Mouse (Mus musculus): Measurements from ENCODE around the gene BC067074. TPM values are rescaled to one million over a fixed set of nuclear protein-coding genes. Genes with fewer than 3 reads are reported as not detected.

The BC067074 gene
- total RNA-seq, 1 experiment: 4.1 TPM

DNA sequence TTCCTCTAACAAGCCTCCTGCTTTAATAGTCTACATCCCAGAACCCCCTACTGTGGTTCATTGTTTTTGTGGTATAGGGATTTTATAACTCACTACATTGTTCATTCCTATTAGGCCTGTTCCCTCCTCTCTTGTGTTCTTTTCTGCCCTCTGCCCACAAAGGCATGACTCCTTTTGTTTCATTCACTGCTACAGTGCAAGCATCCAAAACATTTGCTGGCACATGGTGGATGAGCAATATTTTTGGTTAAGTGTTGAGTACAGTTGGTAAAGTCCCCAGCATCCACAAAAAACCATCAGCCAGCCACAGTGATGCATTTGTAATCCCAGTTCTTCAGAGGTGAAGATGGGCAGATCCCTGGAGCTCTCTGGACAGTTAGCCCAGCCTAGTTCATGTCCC is 48.2 kb downstream of the BC067074 start:
- H3K4me1 ChIP-seq (ENCODE audit: control insufficient read depth in 2 of 2, insufficient read depth in 2 of 2, low read length in 2 of 2, poor library complexity in 1 of 2): peaks cover 0 to 3% of the 10 kb centered on the region in 2 experiments; a peak in 1 of 4 replicates
- H3K27ac ChIP-seq (ENCODE audit: insufficient read depth, low read depth, low read length, poor library complexity, severe bottlenecking): no peak overlapping the region
- TF ChIP-seq CHD2 (IDR thresholded peaks at IDR 0.05; ENCODE audit: low read depth, low read length): no peak
- no peak for TF ChIP-seq ZC3H11A (IDR thresholded peaks at IDR 0.05; ENCODE audit: borderline replicate concordance, low read depth, low read length)
- no peak for TF ChIP-seq HCFC1 (IDR thresholded peaks at IDR 0.05; ENCODE audit: borderline replicate concordance, insufficient read depth, low read length)
- TF ChIP-seq ZNF384 (IDR thresholded peaks at IDR 0.05; ENCODE audit: low read depth, low read length): no peak
- no peak for TF ChIP-seq MAFK (IDR thresholded peaks at IDR 0.05; ENCODE audit: insufficient read depth, low read depth, low read length)
- H3K9ac ChIP-seq (ENCODE audit: insufficient read depth, low read depth, low read length, poor library complexity, severe bottlenecking): no peak overlapping the region
- no peak overlapping the region for H3K4me3 ChIP-seq (ENCODE audit: insufficient read depth in 1 of 2, low read depth in 1 of 2, low read length in 2 of 2, poor library complexity in 1 of 2, severe bottlenecking in 1 of 2)
- H3K9me3 ChIP-seq (ENCODE audit: control insufficient read depth, insufficient read depth, low read depth, low read length): no peaks in the 10 kb centered on the region
- in situ Hi-C loops (cut with MboI; ENCODE audit: low sequenced_read_pairs in 2 of 2, unreplicated experiment in 2 of 2): loop anchor here (25.0 kb wide), 1 partner anchor 296 kb away; no protein-coding TSS in a partner anchor
- H3K36me3 ChIP-seq (ENCODE audit: control insufficient read depth, insufficient read depth, low read length, poor library complexity, severe bottlenecking): no peaks in the 10 kb centered on the region
- DNase-seq (ENCODE audit: low read depth, low spot score): no peak

DNA sequence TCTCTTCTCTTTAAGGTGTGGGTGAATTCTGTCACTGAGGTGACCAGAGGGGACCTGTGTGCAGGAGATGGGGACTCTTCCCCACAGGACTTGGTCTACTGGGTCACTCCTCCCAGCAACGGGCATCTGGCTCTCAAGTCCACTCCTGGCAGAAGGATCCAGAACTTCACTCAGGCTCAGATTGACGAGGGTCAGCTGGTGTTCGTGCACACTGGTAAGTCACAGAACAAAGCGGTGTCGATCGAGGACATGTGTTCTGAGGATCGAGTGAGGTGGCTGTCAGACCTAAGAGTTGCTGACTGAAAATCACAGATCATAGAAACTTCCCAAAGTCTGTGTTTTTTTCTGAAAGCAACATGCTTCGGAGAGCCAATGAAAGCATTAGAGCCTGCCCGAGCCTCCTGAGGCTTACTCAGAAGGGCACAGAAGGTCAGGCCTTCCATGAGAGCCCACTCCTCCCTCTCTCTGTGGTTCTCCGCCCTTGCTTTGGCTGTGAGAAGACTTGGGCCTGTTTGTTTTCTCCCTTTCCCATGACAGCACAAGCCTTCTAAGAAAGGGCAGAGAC is 49.5 kb downstream of the BC067074 start:
- H3K9me3 ChIP-seq (ENCODE audit: control insufficient read depth, insufficient read depth, low read depth, low read length): no peaks in the 10 kb centered on the region
- DNase-seq (ENCODE audit: low read depth, low spot score): no peak
- in situ Hi-C loops (cut with MboI; ENCODE audit: low sequenced_read_pairs in 2 of 2, unreplicated experiment in 2 of 2): loop anchor here (25.0 kb wide), 1 partner anchor 295 kb away; no protein-coding TSS in a partner anchor
- no peak overlapping the region for H3K4me3 ChIP-seq (ENCODE audit: insufficient read depth in 1 of 2, low read depth in 1 of 2, low read length in 2 of 2, poor library complexity in 1 of 2, severe bottlenecking in 1 of 2)
- H3K27ac ChIP-seq (ENCODE audit: insufficient read depth, low read depth, low read length, poor library complexity, severe bottlenecking): no peak overlapping the region
- no peaks in the 10 kb centered on the region for H3K36me3 ChIP-seq (ENCODE audit: control insufficient read depth, insufficient read depth, low read length, poor library complexity, severe bottlenecking)
- TF ChIP-seq ZNF384 (IDR thresholded peaks at IDR 0.05; ENCODE audit: low read depth, low read length) (no peak), MAFK (IDR thresholded peaks at IDR 0.05; ENCODE audit: insufficient read depth, low read depth, low read length) (no peak), CHD2 (IDR thresholded peaks at IDR 0.05; ENCODE audit: low read depth, low read length) (no peak), ZC3H11A (IDR thresholded peaks at IDR 0.05; ENCODE audit: borderline replicate concordance, low read depth, low read length) (no peak), HCFC1 (IDR thresholded peaks at IDR 0.05; ENCODE audit: borderline replicate concordance, insufficient read depth, low read length) (no peak)
- H3K9ac ChIP-seq (ENCODE audit: insufficient read depth, low read depth, low read length, poor library complexity, severe bottlenecking): no peak overlapping the region
- 0 out of 4 replicates have a peak, but pooled peaks cover 0 to 2% of the 10 kb centered on the region in 2 experiments for H3K4me1 ChIP-seq (ENCODE audit: control insufficient read depth in 2 of 2, insufficient read depth in 2 of 2, low read length in 2 of 2, poor library complexity in 1 of 2)

DNA sequence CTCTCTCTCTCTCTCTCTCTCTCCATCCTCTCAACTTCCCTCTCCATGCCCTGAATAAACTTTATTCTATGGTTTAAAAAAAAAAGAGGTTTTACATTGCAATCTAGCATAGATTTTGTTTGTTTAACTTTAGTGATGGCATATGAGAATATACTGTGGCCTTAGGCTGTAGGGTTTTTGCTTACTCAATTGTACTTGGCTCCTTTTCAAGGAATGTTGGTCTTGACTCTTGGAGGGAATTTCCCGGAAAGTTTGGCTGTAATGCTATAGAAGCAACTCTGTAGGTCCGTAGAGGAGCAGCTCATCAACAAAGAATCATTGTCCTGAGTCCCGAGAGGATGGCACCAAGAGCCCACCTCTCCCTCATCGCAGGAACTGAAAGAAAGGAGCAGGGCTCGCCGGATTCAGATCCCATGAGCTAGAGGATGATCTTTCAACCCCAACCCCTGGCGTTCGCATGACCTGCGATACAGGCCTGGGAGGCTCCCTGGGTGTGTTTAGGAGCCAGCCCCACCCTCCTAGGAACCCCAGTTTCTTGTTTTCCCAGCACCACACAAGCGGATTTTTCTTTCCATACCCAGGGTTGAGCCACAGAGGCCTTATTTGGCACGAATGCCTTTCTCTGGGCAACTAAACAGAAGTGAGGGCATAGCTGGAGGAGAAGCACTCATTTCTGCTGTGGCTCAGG is 57.9 kb downstream of the BC067074 start:
- Histone ChIP-seq H3K9me3 (ENCODE audit: control insufficient read depth, insufficient read depth, low read depth, low read length) (no peaks in the 10 kb centered on the region), H3K4me3 (ENCODE audit: insufficient read depth in 1 of 2, low read depth in 1 of 2, low read length in 2 of 2, poor library complexity in 1 of 2, severe bottlenecking in 1 of 2) (no peak overlapping the region), H3K9ac (ENCODE audit: insufficient read depth, low read depth, low read length, poor library complexity, severe bottlenecking) (no peak overlapping the region), H3K4me1 (ENCODE audit: control insufficient read depth in 2 of 2, insufficient read depth in 2 of 2, low read length in 2 of 2, poor library complexity in 1 of 2) (no peaks in the 10 kb centered on the region), H3K27ac (ENCODE audit: insufficient read depth, low read depth, low read length, poor library complexity, severe bottlenecking) (no peak overlapping the region), H3K36me3 (ENCODE audit: control insufficient read depth, insufficient read depth, low read length, poor library complexity, severe bottlenecking) (no peaks in the 10 kb centered on the region)
- in situ Hi-C loops (cut with MboI; ENCODE audit: low sequenced_read_pairs in 2 of 2, unreplicated experiment in 2 of 2): no loop called here
- TF ChIP-seq MAFK (IDR thresholded peaks at IDR 0.05; ENCODE audit: insufficient read depth, low read depth, low read length): no peak
- TF ChIP-seq ZNF384 (IDR thresholded peaks at IDR 0.05; ENCODE audit: low read depth, low read length): no peak
- TF ChIP-seq CHD2 (IDR thresholded peaks at IDR 0.05; ENCODE audit: low read depth, low read length): no peak
- TF ChIP-seq ZC3H11A (IDR thresholded peaks at IDR 0.05; ENCODE audit: borderline replicate concordance, low read depth, low read length): no peak
- no peak for TF ChIP-seq HCFC1 (IDR thresholded peaks at IDR 0.05; ENCODE audit: borderline replicate concordance, insufficient read depth, low read length)
- DNase-seq (ENCODE audit: low read depth, low spot score): no peak

DNA sequence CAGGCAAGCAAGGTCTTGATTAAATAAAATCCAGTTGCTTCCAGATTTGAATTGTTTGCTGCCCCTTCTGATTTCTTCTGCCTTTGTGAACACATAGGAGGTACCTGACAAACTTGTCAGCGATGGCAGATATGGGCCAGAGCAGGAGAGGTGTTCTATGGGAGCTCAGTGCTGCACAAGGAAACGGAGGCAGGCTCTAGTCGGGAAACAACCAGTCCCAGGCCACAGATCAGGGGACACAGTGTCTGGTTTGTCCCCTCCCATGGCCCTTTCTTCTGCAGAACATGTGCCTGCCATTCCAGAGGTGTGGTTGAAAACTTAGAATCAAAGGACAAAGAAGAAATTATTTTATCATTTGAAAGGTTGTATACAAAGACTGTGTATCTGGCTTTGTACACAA is 60.6 kb downstream of the BC067074 start:
- in situ Hi-C loops (cut with MboI; ENCODE audit: low sequenced_read_pairs in 2 of 2, unreplicated experiment in 2 of 2): no loop called here
- Histone ChIP-seq H3K9me3 (ENCODE audit: control insufficient read depth, insufficient read depth, low read depth, low read length) (no peaks in the 10 kb centered on the region), H3K36me3 (ENCODE audit: control insufficient read depth, insufficient read depth, low read length, poor library complexity, severe bottlenecking) (no peaks in the 10 kb centered on the region), H3K4me3 (ENCODE audit: insufficient read depth in 1 of 2, low read depth in 1 of 2, low read length in 2 of 2, poor library complexity in 1 of 2, severe bottlenecking in 1 of 2) (no peak overlapping the region), H3K4me1 (ENCODE audit: control insufficient read depth in 2 of 2, insufficient read depth in 2 of 2, low read length in 2 of 2, poor library complexity in 1 of 2) (no peaks in the 10 kb centered on the region), H3K9ac (ENCODE audit: insufficient read depth, low read depth, low read length, poor library complexity, severe bottlenecking) (no peak overlapping the region), H3K27ac (ENCODE audit: insufficient read depth, low read depth, low read length, poor library complexity, severe bottlenecking) (no peak overlapping the region)
- no peak for DNase-seq (ENCODE audit: low read depth, low spot score)
- TF ChIP-seq HCFC1 (IDR thresholded peaks at IDR 0.05; ENCODE audit: borderline replicate concordance, insufficient read depth, low read length): no peak
- no peak for TF ChIP-seq MAFK (IDR thresholded peaks at IDR 0.05; ENCODE audit: insufficient read depth, low read depth, low read length)
- no peak for TF ChIP-seq ZNF384 (IDR thresholded peaks at IDR 0.05; ENCODE audit: low read depth, low read length)
- no peak for TF ChIP-seq CHD2 (IDR thresholded peaks at IDR 0.05; ENCODE audit: low read depth, low read length)
- no peak for TF ChIP-seq ZC3H11A (IDR thresholded peaks at IDR 0.05; ENCODE audit: borderline replicate concordance, low read depth, low read length)
